Mouse (Mus musculus) c-Kit-negative CD71-positive TER-119-positive erythroid progenitor cells, embryonic 14.5 days (primary cell): ENCODE data around the gene Ablim1.
"Not testable (repeated sequence)": the region's sequence is repeated elsewhere in the genome, so short reads cannot be mapped to it uniquely, and the experiment has no call there.

Source experiments
- DNase-seq: peaks from one replicate; pipeline ENCODE4 v3.0.0-alpha.2; 2013; ENCODE audit warnings: low read depth, low spot score

The Ablim1 gene

GRCm38 (mm10) chr19:57155121-57155884 lies 159.4 kb downstream of the Ablim1 start:
- no peak for DNase-seq

- DNase-seq = no peak
Observed at GRCm38 (mm10) chr19:57152357-57152756, 162.4 kb downstream of the Ablim1 start.

GRCm38 (mm10) chr19:57151504-57151903 lies 163.2 kb downstream of the Ablim1 start:
- no peak for DNase-seq

- peak; percentile 3 for DNase-seq
Observed at GRCm38 (mm10) chr19:57150275-57150674, 164.4 kb downstream of the Ablim1 start.

GRCm38 (mm10) chr19:57147746-57148145 lies 167.0 kb downstream of the Ablim1 start:
- no peak for DNase-seq

- no peak for DNase-seq
Observed at GRCm38 (mm10) chr19:57146936-57147335, 167.8 kb downstream of the Ablim1 start.

GRCm38 (mm10) chr19:57143646-57144045 lies 171.1 kb downstream of the Ablim1 start:
- DNase-seq = no peak

- no peak for DNase-seq
Observed at GRCm38 (mm10) chr19:57141756-57142461, 172.8 kb downstream of the Ablim1 start.

GRCm38 (mm10) chr19:57140874-57141273 lies 173.8 kb downstream of the Ablim1 start:
- DNase-seq = no peak

- DNase-seq = no peak
Observed at GRCm38 (mm10) chr19:57140071-57140470, 174.6 kb downstream of the Ablim1 start.

GRCm38 (mm10) chr19:57138909-57139617 lies 175.7 kb downstream of the Ablim1 start:
- no peak for DNase-seq

- no peak for DNase-seq
Observed at GRCm38 (mm10) chr19:57138469-57138868, 176.2 kb downstream of the Ablim1 start.

- no peak for DNase-seq
Observed at GRCm38 (mm10) chr19:57138045-57138444, 176.7 kb downstream of the Ablim1 start.

- no peak for DNase-seq
Observed at GRCm38 (mm10) chr19:57136228-57136627, 178.5 kb downstream of the Ablim1 start.

GRCm38 (mm10) chr19:57135654-57136053 lies 179.1 kb downstream of the Ablim1 start:
- not testable (repeated sequence) for DNase-seq

- DNase-seq = no peak
Observed at GRCm38 (mm10) chr19:57134654-57135348, 179.9 kb downstream of the Ablim1 start.

- no peak for DNase-seq
Observed at GRCm38 (mm10) chr19:57132916-57133520, 181.7 kb downstream of the Ablim1 start.

GRCm38 (mm10) chr19:57132281-57132680 lies 182.4 kb downstream of the Ablim1 start:
- DNase-seq = no peak

- no peak for DNase-seq
Observed at GRCm38 (mm10) chr19:57131366-57131765, 183.4 kb downstream of the Ablim1 start.

GRCm38 (mm10) chr19:57130591-57130990 lies 184.1 kb downstream of the Ablim1 start:
- no peak for DNase-seq

GRCm38 (mm10) chr19:57129729-57130128 lies 185.0 kb downstream of the Ablim1 start:
- DNase-seq = no peak
